Mouse (Mus musculus): ENCODE measurements around the gene Kif18a.

Gene Kif18a

GRCm38 (mm10) chr2:109384019-109384418, 103.5 kb downstream of the Kif18a start:
- no peak for DNase-seq

- DNase-seq, result no peak
Observed at GRCm38 (mm10) chr2:109386211-109386610, 105.7 kb downstream of the Kif18a start.

GRCm38 (mm10) chr2:109388733-109389132, 108.2 kb downstream of the Kif18a start:
- DNase-seq, result no peak

GRCm38 (mm10) chr2:109389977-109390376, 109.4 kb downstream of the Kif18a start:
- no peak for DNase-seq

All from kidney, postnatal 10 days (tissue).